Mouse (Mus musculus) thymus, postnatal 4 days (tissue): ENCODE data around the gene Ankrd28.
"Not testable (repeated sequence)": the region's sequence is repeated elsewhere in the genome, so short reads cannot be mapped to it uniquely, and the experiment has no call there.

Experiments used
- DNase-seq: peaks from one replicate; pipeline ENCODE4 v3.0.0; 2021

The Ankrd28 gene

DNA sequence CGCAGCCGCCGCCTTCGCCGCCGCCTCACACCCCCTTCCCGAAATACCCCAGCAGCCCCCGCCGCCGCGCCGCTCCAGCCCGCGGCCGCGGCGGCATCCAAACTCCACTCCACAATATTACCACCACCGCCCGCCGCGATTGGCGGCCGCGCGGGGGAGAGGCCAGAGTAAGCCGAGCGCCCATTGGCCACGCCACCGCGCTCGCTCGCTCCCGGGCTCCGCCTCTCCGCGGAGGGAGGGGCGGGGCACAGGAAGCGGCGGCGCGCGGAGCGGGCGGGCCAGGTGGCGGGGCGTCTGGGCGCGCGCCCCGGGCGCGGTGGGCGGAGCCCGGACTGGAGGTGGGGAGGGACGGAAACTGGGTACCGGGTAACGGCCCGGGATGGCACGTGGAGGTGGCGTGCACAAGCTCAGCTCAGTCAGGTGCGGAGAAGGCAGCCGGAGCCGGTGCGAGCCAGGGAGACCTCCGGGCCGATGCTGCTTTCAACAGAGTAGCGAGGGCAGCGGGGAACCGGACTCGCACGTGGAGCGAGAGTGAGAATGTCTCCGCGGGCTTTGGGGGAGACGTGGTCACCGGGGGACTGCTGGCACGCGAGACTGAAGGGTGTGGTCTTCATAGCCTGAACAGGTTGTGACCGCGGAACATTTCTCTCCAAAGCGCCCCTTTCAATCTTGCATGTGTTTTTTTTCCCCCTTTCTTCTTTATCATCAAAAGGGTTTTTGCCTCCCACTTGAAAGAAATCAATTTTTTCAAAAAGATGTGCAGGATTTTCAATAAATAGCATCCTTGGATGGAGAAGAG lies at the start of gene Ankrd28:
Ankrd28 (minus strand) TSS at position 81 of the 799 bp plus-strand sequence.
- peak; percentile 99 for DNase-seq

DNA sequence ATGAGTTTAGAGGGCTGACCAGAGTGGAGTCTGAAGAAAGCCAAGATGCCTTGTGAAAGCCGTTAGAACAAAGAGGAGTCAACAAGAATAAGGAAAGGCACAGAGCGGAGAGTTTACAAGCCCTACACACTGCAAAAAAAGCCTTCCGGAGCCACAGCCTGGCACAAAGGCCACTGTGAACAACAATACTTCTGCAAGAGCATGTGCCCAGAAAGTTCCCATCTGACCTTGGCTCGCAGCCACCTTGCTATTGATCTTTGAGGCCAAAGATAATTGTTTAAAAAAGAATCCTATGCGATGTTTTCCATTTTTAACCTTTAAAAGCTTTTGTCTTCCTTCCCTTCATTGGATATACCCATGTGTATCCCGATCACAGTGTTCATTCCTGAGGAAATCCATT lies 49.0 kb upstream of the Ankrd28 start:
- no peak for DNase-seq

DNA sequence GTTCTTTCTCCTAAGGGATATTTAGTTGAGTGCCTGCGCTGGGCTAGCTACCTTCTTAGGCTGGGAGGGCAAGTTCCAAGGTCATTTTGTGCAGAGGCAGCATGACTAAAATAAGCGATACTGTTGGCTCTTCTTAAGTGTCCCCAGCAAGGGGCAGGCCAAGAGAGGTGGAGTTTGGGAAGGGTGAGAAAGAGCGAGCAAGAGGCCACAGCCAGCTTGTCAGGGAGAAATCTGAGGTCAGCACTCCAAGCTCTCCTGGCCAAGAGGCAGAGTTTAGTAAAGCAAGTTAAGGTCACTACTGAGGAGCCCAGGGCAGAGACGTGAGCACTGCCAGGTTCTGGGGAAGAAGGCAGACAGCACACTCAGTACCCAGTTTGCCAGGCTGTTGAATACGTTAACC lies 41.7 kb upstream of the Ankrd28 start:
- DNase-seq: no peak

DNA sequence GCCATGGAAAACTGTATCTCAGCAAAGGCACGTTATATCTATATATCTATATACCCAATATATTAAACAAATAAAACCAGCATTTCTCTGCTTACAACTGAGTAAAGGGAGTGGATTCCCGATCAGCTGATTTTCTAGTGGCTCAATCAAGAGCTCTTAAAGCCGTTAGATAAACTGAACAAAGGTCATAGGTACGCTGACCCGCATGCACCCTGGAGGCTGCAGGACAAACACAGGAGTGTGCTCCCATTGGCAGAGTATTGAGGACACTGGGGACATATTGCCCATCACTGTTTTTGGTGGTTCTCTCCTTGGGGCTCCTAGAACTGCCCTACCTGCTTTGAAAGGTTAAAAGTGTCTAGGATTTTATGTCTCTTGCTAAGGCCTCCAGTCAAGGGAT lies 40.0 kb upstream of the Ankrd28 start:
- no peak for DNase-seq

- DNase-seq: no peak
Measured at GRCm38 (mm10) chr14:31868591-31868990, 38.1 kb upstream of the Ankrd28 start.

DNA sequence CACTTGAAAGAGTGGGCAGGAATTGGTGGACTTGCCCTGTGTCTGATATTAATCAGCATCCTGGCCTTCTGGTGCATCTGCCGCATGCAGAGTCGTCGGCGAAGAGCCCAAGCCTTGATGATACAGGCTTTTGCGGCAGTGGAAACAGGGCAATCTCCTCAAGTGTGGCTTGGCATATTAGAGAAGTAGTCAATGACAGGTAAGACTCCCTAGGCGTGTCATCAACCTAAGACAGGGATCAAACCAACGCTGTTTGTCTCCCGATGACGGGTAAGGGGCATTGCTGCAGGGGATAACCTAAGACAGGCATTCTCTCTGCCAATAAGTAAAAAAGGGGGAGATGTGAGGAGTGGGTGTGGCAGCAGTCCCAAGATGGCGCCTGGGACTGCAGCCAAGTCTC lies 35.9 kb upstream of the Ankrd28 start:
- not testable (repeated sequence) for DNase-seq

DNA sequence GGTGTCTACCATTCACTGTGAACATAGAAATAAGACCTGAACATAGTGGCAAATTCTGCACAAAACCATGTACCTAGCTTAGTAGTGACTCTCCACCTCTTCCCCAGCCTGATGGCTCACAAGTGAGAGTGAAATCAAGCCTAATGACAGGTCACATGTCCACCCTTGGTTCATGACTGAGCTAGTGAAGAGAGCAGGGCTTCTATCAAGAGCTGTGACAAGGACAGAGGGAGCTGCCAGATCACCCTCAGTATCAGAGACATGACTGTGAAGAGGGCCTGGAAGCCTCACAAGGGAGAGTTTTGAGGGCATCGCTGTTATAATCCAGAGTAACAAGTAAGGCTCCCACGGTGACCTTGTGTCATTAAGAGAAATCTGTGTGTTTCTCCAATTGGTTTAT lies 28.2 kb upstream of the Ankrd28 start:
- DNase-seq: no peak

- no peak for DNase-seq
Measured at GRCm38 (mm10) chr14:31857096-31857975, 26.9 kb upstream of the Ankrd28 start.

- no peak for DNase-seq
Measured at GRCm38 (mm10) chr14:31856007-31856406, 25.6 kb upstream of the Ankrd28 start.

GRCm38 (mm10) chr14:31854667-31855066 lies 24.2 kb upstream of the Ankrd28 start:
- DNase-seq: no peak

GRCm38 (mm10) chr14:31843571-31843970 lies 13.1 kb upstream of the Ankrd28 start:
- DNase-seq: no peak

GRCm38 (mm10) chr14:31832022-31832421 lies 1.6 kb upstream of the Ankrd28 start:
- no peak for DNase-seq

GRCm38 (mm10) chr14:31831370-31831712 lies 890 bp upstream of the Ankrd28 start:
- peak; percentile 15 for DNase-seq

DNA sequence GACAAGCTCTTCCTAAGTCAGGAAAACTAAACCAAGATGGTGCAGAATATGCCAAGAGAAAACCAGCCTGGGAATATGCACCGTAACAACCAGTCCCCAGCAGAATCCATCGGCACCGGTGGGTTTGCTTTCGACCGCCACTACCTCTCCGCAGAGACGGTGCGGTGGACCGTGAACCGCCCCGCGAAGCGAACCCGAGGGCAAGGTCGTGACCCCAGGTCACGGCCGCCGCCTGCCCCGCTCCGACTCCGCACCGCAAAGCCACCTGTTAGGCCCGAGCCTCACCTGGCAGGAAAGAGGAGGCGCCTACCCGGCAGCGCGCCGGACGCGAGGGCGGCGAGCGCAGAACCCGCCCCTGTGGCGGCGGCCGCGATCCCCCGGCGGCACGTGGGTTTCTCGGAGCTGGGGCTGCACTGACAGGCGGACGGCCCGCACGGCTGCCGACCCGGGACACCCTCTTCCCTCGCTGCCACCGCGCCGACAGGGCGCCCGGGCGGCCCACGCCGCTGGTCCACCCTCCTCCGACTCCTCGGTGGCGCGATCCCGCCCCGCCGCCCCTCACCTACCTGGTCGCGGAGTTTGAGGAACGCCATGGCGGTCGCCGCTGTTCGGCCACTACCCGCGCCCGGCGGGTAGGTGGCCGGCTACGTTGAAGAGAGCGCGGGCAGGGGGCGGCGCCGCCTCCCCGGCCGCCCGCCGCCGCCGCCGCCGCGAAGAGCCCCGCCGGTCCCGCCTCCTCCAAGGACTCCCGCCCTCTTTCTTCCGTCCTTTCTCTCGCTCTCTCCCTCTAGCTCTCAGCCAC lies 489 bp downstream of the Ankrd28 start:
- peak; percentile 77 for DNase-seq

GRCm38 (mm10) chr14:31827221-31827620 lies 3.2 kb downstream of the Ankrd28 start:
- no peak for DNase-seq

DNA sequence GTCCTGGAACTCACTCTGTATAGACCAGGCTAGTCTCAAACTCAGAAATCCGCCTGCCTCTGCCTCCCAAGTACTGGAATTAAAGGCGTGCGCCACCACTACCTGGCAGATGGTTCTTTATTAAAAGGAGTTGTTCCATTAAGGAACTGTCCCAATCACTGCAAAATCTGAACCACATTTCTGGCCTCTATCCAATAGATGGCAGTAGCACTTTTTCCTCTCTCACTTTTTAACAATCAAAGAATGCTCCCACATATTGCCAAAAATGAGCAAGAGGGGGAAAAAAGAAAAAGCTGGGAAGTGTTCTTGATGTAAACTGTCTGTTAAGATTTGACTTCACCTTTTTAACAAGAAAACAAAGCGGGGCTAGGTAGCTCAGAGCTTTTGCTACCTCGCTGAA lies 20.5 kb downstream of the Ankrd28 start:
- DNase-seq: no peak

- DNase-seq: no peak
Measured at GRCm38 (mm10) chr14:31803791-31804190, 26.7 kb downstream of the Ankrd28 start.

DNA sequence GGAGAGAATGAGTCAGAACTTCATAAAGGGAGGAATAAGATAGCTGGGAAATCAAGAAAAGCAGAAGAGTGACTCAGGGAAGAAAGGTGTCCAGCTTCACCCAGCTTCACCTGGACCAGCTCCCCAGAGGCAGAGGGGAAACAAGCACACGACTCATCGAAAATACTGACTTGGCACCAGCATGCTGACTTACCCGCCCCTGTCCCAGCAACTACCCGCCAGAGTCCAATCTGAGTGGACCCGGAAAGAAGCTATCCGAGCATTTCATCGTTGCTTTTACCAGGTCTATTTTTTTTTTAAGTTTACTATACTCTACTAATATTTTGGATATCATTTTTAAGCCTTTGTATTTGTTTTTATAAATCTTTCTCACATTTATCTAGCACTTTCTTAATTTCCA lies 29.5 kb downstream of the Ankrd28 start:
- no peak for DNase-seq

DNA sequence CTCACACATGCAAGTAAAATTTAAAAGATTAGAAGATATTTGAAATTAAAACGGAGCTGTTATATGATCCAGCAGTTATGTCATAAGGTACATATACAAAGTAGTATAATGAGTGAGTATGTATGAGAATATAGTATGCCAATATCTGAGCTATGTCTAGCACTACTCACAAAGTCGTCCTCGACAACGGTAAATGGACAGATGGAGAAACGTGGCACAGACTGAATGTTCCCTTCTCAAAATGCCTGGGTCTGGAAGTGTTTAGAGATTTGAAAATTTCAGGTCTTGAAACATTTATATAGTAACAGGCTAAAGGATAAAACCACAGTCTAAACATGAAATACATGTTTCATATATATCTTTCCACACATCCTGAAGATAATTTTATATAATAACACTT lies 30.0 kb downstream of the Ankrd28 start:
- DNase-seq: no peak

- no peak for DNase-seq
Measured at GRCm38 (mm10) chr14:31798937-31799336, 31.5 kb downstream of the Ankrd28 start.

DNA sequence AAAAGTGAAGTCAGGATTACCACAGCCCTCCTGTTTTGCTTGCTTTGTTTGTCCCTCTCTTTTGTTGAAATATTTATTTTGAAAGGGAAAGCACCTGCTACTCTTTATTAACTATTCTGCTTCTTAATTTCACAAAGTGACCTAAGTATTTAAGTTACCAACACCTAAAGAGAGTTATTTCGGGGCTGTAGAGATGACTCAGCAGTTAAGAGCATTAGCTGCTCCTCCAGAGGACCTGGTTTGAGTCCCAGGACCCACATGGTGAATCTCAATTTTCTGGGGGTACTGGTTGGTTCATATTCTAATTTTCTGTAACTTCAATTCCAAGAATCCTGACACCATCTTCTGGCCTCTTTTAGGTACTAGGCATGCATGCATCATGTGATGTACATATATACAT lies 34.9 kb downstream of the Ankrd28 start:
- DNase-seq: no peak

DNA sequence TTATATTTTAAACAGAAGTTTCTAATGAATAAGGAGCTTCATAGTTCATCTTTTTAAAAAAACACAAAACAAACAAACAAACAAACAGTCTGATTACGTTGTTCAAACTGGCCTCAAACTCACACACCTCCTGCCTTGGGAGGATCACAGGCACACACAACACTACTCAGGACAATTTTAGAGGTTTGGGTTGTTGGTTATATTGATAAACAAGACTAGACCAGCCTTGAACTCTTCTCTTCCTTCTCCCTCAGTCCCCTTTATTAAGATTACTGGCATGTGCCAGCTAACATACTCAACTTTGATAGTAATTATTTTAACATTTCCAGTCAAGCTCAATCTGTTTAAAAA lies 35.7 kb downstream of the Ankrd28 start:
- DNase-seq: no peak

DNA sequence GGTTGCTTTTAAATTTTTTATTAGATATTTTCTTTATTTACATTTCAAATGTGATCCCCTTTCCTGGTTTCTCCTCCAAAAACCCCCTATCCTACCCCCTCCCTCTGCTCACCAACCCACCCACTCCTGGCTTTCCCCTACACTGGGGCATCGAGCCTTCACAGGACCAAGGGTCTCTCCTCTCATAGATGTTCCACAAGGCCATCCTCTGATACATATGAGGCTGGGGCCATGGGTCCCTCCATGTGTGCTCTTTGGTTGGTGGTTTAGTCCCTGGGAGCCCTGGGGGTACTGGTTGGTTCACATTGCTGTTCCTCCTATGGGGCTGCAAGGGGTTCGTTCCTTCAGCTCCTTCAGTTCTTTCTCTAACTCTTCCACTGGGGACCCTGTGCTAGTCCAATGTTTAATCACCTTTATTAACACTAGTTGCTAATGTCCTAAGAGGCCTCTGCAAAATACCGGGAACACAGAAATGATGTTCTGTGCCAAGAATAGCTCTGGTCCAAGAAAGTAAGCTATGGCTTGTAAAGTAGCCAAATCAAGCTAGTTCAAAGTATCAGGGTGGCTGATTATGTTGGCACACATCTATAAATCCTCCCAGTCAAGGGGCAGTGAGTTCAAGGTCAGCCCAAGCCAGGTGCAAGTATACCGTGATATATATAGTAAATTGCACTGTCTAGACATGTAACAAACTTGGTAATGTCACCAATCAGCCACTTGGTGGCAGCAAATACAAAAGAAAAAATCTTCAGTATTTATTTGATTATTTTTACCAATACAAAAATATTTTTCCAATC lies 36.3 kb downstream of the Ankrd28 start:
- DNase-seq: peak; percentile 25
